Mouse (Mus musculus) C2C12 (cell line): ENCODE measurements around the gene Tff2.

Experiments used
- CEBPB ChIP-seq: IDR thresholded peaks from one replicate; pipeline ENCODE4 v1.6.1; 2011; ENCODE audit warnings: low read depth, mild to moderate bottlenecking, control low read depth, moderate library complexity
- CTCF ChIP-seq: IDR thresholded peaks from one replicate; pipeline ENCODE4 v1.5.1; 2011; ENCODE audit not compliant: control insufficient read depth, insufficient read depth, insufficient read length
- FOSL1 ChIP-seq: IDR thresholded peaks from one replicate; pipeline ENCODE4 v1.8.0; 2011; ENCODE audit warnings: mild to moderate bottlenecking, low read length; ENCODE audit not compliant: poor library complexity, insufficient read depth, severe bottlenecking
- MAX ChIP-seq: IDR thresholded peaks from one replicate; pipeline ENCODE4 v1.6.1; 2011; ENCODE audit warnings: mild to moderate bottlenecking, control low read depth
- MYOG ChIP-seq: IDR thresholded peaks from one replicate; pipeline ENCODE4 v1.6.1; 2011; ENCODE audit not compliant: control insufficient read depth, insufficient read length; ENCODE audit errors: extremely low read depth
- USF1 ChIP-seq: IDR thresholded peaks from one replicate; pipeline ENCODE4 v1.6.1; 2011; ENCODE audit warnings: low read depth, mild to moderate bottlenecking, control low read depth, moderate library complexity

DNA sequence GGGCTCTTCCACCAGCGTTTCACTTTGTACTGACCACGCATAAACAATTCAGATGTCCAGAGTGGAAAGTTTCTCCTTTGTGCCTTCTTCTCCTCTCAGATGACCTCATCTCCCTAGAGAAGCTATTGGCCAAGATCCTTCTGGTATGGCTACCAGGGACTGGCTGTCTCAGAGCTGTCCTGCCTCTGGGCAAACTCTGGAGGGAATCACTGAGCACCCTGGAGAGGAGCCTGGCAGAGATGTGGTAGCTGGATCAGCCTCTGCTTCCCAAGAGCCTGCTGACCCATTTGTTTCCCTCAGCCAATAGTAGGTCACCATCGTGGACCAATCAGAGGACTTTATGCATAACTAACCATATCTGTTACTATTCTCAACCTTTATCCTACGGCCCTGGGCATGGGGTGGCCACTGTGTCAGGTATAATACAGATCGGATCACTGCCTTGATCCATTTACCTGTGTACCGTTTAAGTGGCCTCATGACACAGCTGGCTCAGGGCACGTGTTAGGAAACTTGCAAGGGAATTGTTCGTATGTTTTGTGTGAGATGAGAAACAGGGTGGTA lies 41.0 kb downstream of the Tff2 start:
- no peak for TF ChIP-seq CTCF
- TF ChIP-seq MAX: no peak
- TF ChIP-seq USF1: no peak
- no peak for TF ChIP-seq FOSL1
- no peak for TF ChIP-seq CEBPB
- TF ChIP-seq MYOG: no peak
